Mouse (Mus musculus): ENCODE results near the gene Zfp593. TPM values are rescaled to one million over a fixed set of nuclear protein-coding genes. Genes with fewer than 3 reads are reported as not detected.
A peak's percentile ranks its signal among the peaks of the same experiment; 100 is the strongest.

The Zfp593 gene
- polyA plus RNA-seq, 1 experiment from 2014 or later: 14.2 TPM

GRCm38 (mm10) chr4:134263191-134263590 is 17.8 kb upstream of the Zfp593 start:
- DNase-seq (peak; percentile 46), ATAC-seq (ENCODE audit: low FRiP score, low TSS enrichment) (no peak)
- Histone ChIP-seq H3K4me3 (replicated peaks; ENCODE audit: low read depth, low read length) (no peak overlapping the region), H3K4me1 (ENCODE audit: control insufficient read depth, insufficient read depth, low read length) (no peaks in the 10 kb centered on the region), H3K27me3 (ENCODE audit: control insufficient read depth, insufficient read depth, low read length) (no peaks in the 10 kb centered on the region), H3K9me3 (ENCODE audit: control insufficient read depth, low read length) (no peaks in the 10 kb centered on the region), H3K36me3 (ENCODE audit: control insufficient read depth, insufficient read depth, low read length) (no peaks in the 10 kb centered on the region), H3K4me2 (ENCODE audit: low read length) (no peak overlapping the region), H3K9ac (replicated peaks; ENCODE audit: low read length) (no peak overlapping the region), H3K27ac (replicated peaks; ENCODE audit: low read depth, low read length) (no peak overlapping the region)
- 42% methylated on average over 6 of the region's 6 CpGs for WGBS

DNA sequence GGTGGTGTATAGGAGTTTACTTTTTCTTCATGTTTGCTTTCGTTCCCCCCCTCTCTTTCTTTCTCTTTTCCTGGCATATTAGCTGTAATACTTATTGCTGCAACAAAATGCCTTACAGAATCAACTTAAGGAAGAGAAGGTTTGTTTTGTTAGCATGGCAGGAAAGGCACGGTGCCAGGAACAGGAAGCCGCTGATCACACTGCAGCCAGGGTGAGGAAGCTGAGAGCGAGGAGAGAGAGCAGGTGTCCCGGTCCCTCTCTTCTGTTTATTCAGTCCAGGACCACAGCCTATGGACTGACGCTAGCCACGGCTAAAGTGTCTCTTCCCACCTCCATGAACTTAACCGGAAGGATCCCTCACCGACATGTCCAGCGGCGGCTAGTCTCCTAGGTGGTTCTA is 13.0 kb upstream of the Zfp593 start:
- Histone ChIP-seq H3K4me2 (ENCODE audit: low read length) (no peak overlapping the region), H3K27ac (replicated peaks; ENCODE audit: low read depth, low read length) (no peak overlapping the region), H3K9me3 (ENCODE audit: control insufficient read depth, low read length) (no peaks in the 10 kb centered on the region), H3K36me3 (ENCODE audit: control insufficient read depth, insufficient read depth, low read length) (no peaks in the 10 kb centered on the region), H3K27me3 (ENCODE audit: control insufficient read depth, insufficient read depth, low read length) (peaks cover 15% of the 10 kb centered on the region), H3K4me3 (replicated peaks; ENCODE audit: low read depth, low read length) (no peak overlapping the region), H3K9ac (replicated peaks; ENCODE audit: low read length) (no peak overlapping the region), H3K4me1 (ENCODE audit: control insufficient read depth, insufficient read depth, low read length) (peaks cover 18% of the 10 kb centered on the region; the same call in 1 of the 2 replicates)
- no peak for DNase-seq
- WGBS: 59% methylated on average over 11 of the region's 11 CpGs
- no peak for ATAC-seq (ENCODE audit: low FRiP score, low TSS enrichment)

- no peaks in the 10 kb centered on the region for H3K36me3 ChIP-seq (ENCODE audit: control insufficient read depth, insufficient read depth, low read length)
- peaks cover 25% of the 10 kb centered on the region for H3K27me3 ChIP-seq (ENCODE audit: control insufficient read depth, insufficient read depth, low read length)
- no peak overlapping the region for H3K27ac ChIP-seq (replicated peaks; ENCODE audit: low read depth, low read length)
- no peak overlapping the region for H3K9ac ChIP-seq (replicated peaks; ENCODE audit: low read length)
- H3K4me1 ChIP-seq (ENCODE audit: control insufficient read depth, insufficient read depth, low read length): peaks cover 18% of the 10 kb centered on the region; the same call in 1 of the 2 replicates
- DNase-seq: no peak
- no peaks in the 10 kb centered on the region for H3K9me3 ChIP-seq (ENCODE audit: control insufficient read depth, low read length)
- H3K4me2 ChIP-seq (ENCODE audit: low read length): no peak overlapping the region
- WGBS: 7% methylated on average over 11 of the region's 11 CpGs
- no peak overlapping the region for H3K4me3 ChIP-seq (replicated peaks; ENCODE audit: low read depth, low read length)
- ATAC-seq (ENCODE audit: low FRiP score, low TSS enrichment): no peak
Measured at GRCm38 (mm10) chr4:134257198-134258009, 12.0 kb upstream of the Zfp593 start.

DNA sequence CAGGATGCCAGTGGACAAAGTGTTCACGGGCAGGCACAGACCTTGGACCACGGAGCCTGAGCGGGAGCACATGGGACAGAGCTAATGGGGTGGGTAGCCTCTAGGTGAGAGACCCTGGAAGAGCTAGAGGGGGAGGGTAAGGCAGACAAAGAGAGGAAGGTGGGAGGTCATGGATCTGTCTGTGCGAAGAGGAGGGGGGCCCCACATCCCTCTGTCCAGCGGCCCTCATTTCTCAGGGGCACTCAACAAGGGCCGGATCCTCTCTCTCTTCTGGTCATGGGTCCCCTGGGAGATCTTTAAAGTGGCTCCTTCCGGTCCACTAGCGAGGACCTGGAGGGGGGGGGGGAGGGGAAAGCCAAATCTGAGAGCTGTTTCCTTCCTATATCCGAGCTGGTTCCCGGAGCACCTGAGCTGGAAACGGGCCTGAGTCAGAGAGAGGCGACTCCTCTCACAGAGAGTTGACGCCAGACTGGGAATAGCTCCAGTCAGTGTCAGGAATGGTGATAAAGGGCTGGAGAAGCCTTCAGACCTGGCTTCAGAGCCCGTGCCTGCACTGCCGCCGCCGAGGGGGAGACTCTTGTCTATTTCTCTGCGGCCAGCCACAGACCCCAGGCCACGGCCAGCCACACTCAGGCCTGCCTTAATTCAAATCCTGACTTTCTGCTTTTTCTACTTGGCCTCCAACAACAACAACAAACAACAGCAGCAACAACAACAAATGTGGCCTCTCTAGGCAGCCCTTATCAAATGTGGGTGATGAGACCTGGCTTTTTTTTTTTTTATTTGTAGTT is 11.2 kb upstream of the Zfp593 start:
- no peak overlapping the region for H3K4me3 ChIP-seq (replicated peaks; ENCODE audit: low read depth, low read length)
- no peak overlapping the region for H3K27ac ChIP-seq (replicated peaks; ENCODE audit: low read depth, low read length)
- H3K9ac ChIP-seq (replicated peaks; ENCODE audit: low read length): no peak overlapping the region
- peaks cover 33% of the 10 kb centered on the region for H3K27me3 ChIP-seq (ENCODE audit: control insufficient read depth, insufficient read depth, low read length)
- no peaks in the 10 kb centered on the region for H3K36me3 ChIP-seq (ENCODE audit: control insufficient read depth, insufficient read depth, low read length)
- 6% methylated on average over 19 of the region's 19 CpGs for WGBS
- ATAC-seq (ENCODE audit: low FRiP score, low TSS enrichment) (no peak), DNase-seq (peak; percentile 14)
- peak overlapping the region; percentile 9; the same call in 1 of the 2 replicates for H3K4me2 ChIP-seq (ENCODE audit: low read length)
- H3K4me1 ChIP-seq (ENCODE audit: control insufficient read depth, insufficient read depth, low read length): peaks cover 23% of the 10 kb centered on the region
- H3K9me3 ChIP-seq (ENCODE audit: control insufficient read depth, low read length): no peaks in the 10 kb centered on the region

DNA sequence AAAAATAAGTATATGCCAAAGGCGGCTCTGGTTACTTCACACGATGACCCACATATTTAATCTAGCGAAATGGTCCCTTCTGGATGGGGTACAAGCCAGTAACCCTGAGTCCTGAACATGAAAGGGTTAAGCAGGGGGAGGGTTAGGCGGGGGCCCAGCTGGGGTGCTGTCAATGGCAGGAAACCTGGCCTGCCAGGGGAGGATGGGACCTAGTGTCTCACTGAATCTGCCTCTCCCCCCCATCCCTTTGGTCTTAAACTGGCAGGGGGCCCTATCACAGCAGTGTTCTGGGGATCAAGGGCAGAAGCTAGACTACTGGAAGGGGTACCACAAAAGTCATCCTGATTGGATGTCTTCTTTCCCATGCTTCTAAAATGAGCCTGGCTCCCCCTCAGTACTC is 10.5 kb upstream of the Zfp593 start:
- Histone ChIP-seq H3K27ac (replicated peaks; ENCODE audit: low read depth, low read length) (no peak overlapping the region), H3K4me1 (ENCODE audit: control insufficient read depth, insufficient read depth, low read length) (peaks cover 28% of the 10 kb centered on the region), H3K4me3 (replicated peaks; ENCODE audit: low read depth, low read length) (no peak overlapping the region), H3K9me3 (ENCODE audit: control insufficient read depth, low read length) (no peaks in the 10 kb centered on the region), H3K27me3 (ENCODE audit: control insufficient read depth, insufficient read depth, low read length) (peaks cover 40% of the 10 kb centered on the region), H3K4me2 (ENCODE audit: low read length) (no peak overlapping the region), H3K36me3 (ENCODE audit: control insufficient read depth, insufficient read depth, low read length) (no peaks in the 10 kb centered on the region), H3K9ac (replicated peaks; ENCODE audit: low read length) (no peak overlapping the region)
- DNase-seq: no peak
- ATAC-seq (ENCODE audit: low FRiP score, low TSS enrichment): no peak
- 20% methylated on average over 4 of the region's 4 CpGs for WGBS

GRCm38 (mm10) chr4:134254835-134255234 is 9.4 kb upstream of the Zfp593 start:
- Histone ChIP-seq H3K4me3 (replicated peaks; ENCODE audit: low read depth, low read length) (no peak overlapping the region), H3K27ac (replicated peaks; ENCODE audit: low read depth, low read length) (no peak overlapping the region), H3K27me3 (ENCODE audit: control insufficient read depth, insufficient read depth, low read length) (peaks cover 51% of the 10 kb centered on the region), H3K9ac (replicated peaks; ENCODE audit: low read length) (no peak overlapping the region), H3K4me1 (ENCODE audit: control insufficient read depth, insufficient read depth, low read length) (peaks cover 38% of the 10 kb centered on the region), H3K36me3 (ENCODE audit: control insufficient read depth, insufficient read depth, low read length) (no peaks in the 10 kb centered on the region), H3K9me3 (ENCODE audit: control insufficient read depth, low read length) (no peaks in the 10 kb centered on the region), H3K4me2 (ENCODE audit: low read length) (no peak overlapping the region)
- no peak for ATAC-seq (ENCODE audit: low FRiP score, low TSS enrichment)
- 12% methylated on average over 3 of the region's 3 CpGs for WGBS
- DNase-seq: no peak

DNA sequence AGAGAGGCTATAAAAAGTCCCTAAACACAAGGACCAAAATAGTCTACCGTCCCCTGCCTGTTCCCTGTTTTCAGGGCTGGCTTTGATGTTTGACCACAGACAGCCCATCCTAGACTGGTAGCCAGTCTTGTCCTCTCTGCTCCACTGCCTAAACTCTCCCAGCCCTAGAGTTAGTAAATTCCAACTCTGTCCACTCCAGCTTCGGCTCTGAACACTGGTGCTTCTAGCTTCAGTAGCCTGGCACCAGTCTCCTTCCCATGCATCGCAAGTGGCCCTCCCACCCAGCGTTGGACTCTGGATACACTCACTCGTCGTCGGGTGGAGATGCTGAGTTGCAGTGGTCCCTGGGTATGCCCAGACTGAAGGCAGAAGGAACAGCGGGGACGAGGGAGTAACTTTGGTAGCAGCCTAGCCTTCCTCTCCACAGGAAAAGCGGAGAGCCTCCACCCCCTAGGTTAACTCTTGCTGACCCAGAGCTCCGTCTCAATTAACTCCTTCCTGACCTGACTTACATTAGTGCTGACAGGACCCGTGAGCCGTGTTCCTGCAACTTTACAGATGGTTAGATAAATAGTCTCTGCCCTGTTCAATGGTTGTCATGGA is 8.4 kb upstream of the Zfp593 start, which contains the start of gene Grrp1:
Gene Grrp1, minus strand, starts transcription at position 385 of the 603 bp plus-strand sequence.
- Histone ChIP-seq H3K27ac (replicated peaks; ENCODE audit: low read depth, low read length) (no peak within 1 kb of the TSS), H3K9me3 (ENCODE audit: control insufficient read depth, low read length) (no peaks in the 10 kb centered on the region), H3K4me1 (ENCODE audit: control insufficient read depth, insufficient read depth, low read length) (peaks cover 38% of the 10 kb centered on the region), H3K36me3 (ENCODE audit: control insufficient read depth, insufficient read depth, low read length) (no peaks in the 10 kb centered on the region), H3K4me3 (replicated peaks; ENCODE audit: low read depth, low read length) (peak within 1 kb of the TSS; percentile 12; the same call in 1 of the 2 replicates), H3K9ac (replicated peaks; ENCODE audit: low read length) (no peak within 1 kb of the TSS), H3K4me2 (ENCODE audit: low read length) (peak within 1 kb of the TSS; percentile 81), H3K27me3 (ENCODE audit: control insufficient read depth, insufficient read depth, low read length) (peaks cover 52% of the 10 kb centered on the region)
- ATAC-seq (ENCODE audit: low FRiP score, low TSS enrichment) (no peak), DNase-seq (peak; percentile 26)
- 1% methylated on average over 13 of the region's 13 CpGs for WGBS

- DNase-seq: no peak
- Histone ChIP-seq H3K27ac (replicated peaks; ENCODE audit: low read depth, low read length) (no peak overlapping the region), H3K4me1 (ENCODE audit: control insufficient read depth, insufficient read depth, low read length) (peaks cover 38% of the 10 kb centered on the region), H3K4me3 (replicated peaks; ENCODE audit: low read depth, low read length) (no peak overlapping the region), H3K27me3 (ENCODE audit: control insufficient read depth, insufficient read depth, low read length) (peaks cover 59% of the 10 kb centered on the region), H3K9me3 (ENCODE audit: control insufficient read depth, low read length) (no peaks in the 10 kb centered on the region), H3K9ac (replicated peaks; ENCODE audit: low read length) (no peak overlapping the region), H3K4me2 (ENCODE audit: low read length) (peak overlapping the region; percentile 81), H3K36me3 (ENCODE audit: control insufficient read depth, insufficient read depth, low read length) (no peaks in the 10 kb centered on the region)
- WGBS: 7% methylated on average over 15 of the region's 15 CpGs
- ATAC-seq (ENCODE audit: low FRiP score, low TSS enrichment): no peak
Measured at GRCm38 (mm10) chr4:134252911-134253721, 7.7 kb upstream of the Zfp593 start.
